Mouse (Mus musculus) lung, postnatal 25 days (tissue): Measurements from ENCODE around the gene Hhip.
A peak's percentile ranks its signal among the peaks of the same experiment; 100 is the strongest.
"Not testable (repeated sequence)": the region's sequence is repeated elsewhere in the genome, so short reads cannot be mapped to it uniquely, and the experiment has no call there.

Experiments used
- DNase-seq: peaks from one replicate; pipeline ENCODE4 v3.0.0; 2022; ENCODE audit warnings: low spot score

The Hhip gene

DNA sequence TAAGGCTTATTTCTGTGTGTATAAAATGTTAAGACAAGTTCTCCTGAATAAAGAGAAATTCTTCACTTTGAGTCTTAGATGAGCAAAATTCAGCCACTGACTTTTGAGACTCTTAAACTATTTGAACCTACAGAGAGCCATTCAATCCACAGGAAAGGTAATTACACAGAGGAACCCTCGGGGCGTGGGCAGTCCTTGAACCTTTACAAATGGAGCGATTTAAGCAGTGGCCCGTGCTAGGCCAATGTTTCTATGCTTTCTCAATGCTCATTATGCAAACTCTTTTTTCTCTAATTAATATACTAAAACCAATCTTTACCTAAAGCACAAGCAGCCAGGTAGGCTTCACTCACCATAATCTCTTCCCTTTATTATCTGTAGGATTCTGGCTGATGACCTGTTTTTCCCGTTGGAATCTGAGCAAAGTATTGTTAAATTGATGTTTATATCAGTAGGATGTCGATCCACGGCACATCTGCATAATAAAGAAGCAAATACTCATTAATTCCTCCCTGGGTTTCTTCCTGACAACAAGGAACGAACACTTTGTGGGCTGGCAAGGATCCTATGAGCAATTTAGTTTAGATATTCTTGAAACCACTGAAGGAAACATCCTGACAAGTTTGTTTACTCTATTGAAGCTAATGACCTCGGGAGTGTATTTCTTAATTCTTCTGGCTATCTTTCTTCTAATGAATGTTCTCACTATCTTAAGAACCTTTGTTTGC is 65.5 kb downstream of the Hhip start:
- DNase-seq, result no peak

DNA sequence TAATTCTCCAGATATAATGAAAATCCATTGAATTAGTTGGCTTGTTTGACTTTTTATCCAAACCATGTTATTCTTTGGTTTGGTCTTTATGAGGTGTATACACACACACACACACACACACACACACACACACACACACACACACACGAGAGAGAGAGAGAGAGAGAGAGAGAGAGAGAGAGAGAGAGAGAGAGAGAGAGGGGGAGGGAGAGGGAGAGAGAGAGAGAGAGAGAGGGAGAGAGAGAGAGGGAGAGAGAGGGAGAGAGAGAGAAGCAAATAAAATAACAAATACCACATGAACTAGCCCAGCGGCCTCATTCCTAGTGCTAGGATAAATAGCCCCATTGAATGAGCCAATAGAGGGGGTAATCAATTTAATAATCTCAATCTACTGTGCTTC is 66.4 kb downstream of the Hhip start:
- DNase-seq, result not testable (repeated sequence)

DNA sequence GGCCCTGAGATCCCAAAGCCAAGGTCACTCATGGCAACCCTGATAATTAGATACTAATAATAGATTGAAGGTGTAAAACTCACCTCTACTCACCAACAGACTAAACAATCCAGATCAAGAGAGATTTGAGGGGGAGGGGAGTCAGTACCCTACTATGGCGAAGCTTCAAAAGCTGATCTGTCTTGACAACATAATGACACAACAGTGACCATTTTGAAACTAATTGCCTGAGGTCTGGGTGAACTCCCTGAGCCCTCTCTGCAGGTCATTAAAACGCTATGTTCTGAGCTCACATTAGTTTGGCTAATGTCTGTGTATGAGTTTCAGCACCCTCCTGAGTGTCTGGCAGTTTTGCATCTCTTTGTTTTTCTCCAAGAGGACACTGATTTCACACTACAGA is 72.9 kb downstream of the Hhip start:
- DNase-seq, result no peak

DNA sequence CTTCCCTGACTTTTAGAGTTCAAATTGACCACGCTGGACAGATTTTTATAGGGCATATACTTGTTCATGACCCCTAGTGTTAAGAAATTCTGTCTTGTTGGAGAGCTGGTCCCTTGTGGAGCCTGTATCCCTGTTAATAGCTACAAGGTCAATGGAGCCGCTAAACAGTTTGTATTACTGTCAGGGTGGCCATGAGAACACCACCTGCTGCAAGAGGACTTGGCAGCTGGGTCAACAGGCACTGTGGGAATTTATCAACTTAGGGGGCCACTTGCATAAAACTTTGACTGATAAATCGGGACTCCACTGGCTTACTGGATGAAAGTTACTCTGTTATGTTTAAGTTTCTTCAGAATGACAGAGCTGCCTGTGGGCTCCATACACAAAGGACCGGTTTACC is 75.7 kb downstream of the Hhip start:
- DNase-seq, result no peak

DNA sequence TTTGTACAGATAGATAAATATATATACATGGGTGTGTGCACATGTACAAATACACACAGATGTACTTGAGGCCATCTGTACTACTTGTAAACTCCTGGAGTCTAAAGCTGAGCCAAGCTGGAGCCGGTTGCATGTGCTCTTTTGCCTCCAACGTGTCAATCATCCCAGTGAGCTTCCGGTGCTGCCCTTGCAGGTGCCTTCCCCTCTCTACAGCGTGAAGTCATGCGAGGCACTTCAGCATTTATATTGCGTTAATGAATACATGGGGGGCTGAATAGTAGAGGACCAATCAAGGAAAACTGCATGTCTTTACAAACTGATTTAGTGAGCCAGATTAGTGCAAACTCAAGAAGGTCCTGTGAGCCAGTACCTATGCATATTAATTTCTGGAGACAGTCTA is 91.6 kb downstream of the Hhip start:
- DNase-seq, result no peak

GRCm38 (mm10) chr8:79952857-79953256 is 104.9 kb downstream of the Hhip start:
- DNase-seq, result peak; percentile 26

DNA sequence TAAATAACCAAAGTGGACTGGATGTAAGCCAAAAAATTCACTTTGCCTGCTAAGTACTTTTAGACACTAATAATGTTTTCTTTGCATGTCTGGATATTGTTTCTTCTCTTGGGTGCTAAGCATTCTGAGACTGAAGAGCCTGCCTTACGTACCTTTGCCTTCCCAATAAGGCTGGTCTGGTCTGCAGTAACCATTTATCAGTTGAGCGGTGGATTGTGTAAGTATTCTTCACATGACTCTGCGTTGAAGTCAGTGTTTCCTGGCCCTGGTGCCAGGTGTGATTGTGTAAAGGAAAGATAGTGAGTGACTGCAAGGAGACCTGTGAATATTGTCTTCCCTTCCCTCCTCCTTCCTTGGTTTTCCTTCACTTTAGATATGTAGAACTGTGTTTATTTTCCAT is 107.4 kb downstream of the Hhip start:
- peak; percentile 64 for DNase-seq

DNA sequence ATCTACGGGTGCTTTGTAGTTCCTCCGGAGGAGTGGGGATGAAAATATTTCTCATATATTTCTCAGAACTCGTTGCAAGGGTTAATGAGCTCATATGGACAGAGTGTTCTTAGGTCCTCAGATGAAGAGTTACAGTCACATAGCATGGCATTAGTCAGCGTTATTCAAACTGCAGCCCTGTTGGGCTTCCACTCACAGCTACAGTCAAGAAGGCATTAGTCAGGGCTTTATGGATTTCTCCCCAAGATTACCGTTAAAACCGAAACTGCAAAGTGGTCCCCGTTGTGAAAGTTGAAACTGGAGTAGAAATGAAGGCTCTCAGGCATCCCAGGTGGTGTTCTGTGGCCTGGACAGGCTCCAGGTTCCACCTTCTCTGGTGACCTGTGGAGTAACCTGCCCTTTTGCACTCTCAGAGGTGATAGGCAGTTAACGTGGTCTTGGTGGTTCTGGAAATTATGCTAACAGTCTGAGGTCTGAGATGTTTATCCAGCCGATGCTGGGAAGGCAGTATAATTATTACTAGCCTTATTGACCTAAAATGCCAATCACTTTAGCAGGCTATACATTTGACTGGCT is 112.2 kb downstream of the Hhip start:
- DNase-seq, result peak; percentile 26

DNA sequence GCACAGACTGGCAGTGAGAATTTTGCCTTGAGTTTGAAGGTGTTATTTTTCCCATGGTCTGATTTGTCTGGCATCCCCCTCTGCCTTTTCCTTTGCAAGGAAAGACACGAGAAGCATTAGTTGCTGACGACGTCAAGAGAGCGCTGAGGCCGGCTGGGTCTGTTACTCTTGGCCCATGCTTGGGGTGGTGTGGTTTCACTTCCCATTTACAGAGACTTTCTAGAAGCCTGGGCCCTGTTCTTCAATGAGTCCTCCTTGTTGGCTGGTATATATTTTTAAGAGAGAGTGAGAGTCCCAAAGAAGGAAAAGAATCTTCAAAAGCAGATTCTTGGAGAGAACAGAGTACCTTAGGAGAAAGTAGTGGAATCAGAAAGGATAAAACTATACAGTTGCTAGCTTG is 116.7 kb downstream of the Hhip start:
- DNase-seq, result no peak

GRCm38 (mm10) chr8:79936856-79937445 is 120.9 kb downstream of the Hhip start:
- DNase-seq, result no peak

DNA sequence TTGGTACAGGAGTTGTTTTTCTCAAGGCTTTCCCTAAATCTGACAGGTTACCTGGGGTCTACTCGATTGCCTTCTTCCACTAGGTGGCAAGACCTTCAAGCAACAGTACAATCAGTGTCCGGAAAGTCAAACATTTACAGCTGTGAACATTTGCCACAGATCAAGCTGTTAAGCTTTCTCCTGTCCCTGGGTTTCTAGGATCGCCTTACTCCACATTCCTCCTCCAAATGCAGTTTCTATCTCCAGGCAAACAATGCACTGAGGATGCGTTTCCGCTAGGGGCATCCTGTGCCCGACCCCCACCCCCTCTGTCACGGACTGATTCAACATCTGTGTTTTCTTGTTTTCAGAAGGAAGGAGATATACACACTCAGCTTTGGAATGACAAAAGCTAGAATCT is 122.0 kb downstream of the Hhip start:
- DNase-seq, result no peak

GRCm38 (mm10) chr8:79929202-79929601 is 128.6 kb downstream of the Hhip start:
- DNase-seq, result no peak

- DNase-seq, result no peak
These were observed 140.6 kb downstream of the Hhip start for GRCm38 (mm10) chr8:79917211-79917610.
